ENCODE assay signal across 17 mouse cellular contexts in genomic region chr4:144974458-144974857, GRCm38 (mm10).
"Had no signal": no experiment of that assay in that cellular context is flagged by ENCODE, and none has a peak within 500 bp of the region (broad histone marks: within the 10 kb centered on the region; RNA-seq: fewer than 3 reads in every experiment).

No protein-coding gene starts in this region.

- H3K27ac ChIP-seq: layer of hippocampus, adult 2 months; limb, embryonic 10.5 days; liver, embryonic 12.5 days; midbrain, embryonic 12.5 days; neural tube, embryonic 13.5 days had no signal

- H3K4me2 ChIP-seq: liver, embryonic 12.5 days; midbrain, embryonic 12.5 days; neural tube, embryonic 13.5 days had no signal

- H3K4me1 ChIP-seq: liver, embryonic 12.5 days; midbrain, embryonic 12.5 days had no signal

- H3K27me3 ChIP-seq: liver, embryonic 12.5 days; midbrain, embryonic 12.5 days; neural tube, embryonic 13.5 days had no signal

- H3K9ac ChIP-seq: liver, embryonic 12.5 days; midbrain, embryonic 12.5 days; neural tube, embryonic 13.5 days had no signal

- H3K9me3 ChIP-seq: limb, embryonic 10.5 days; liver, embryonic 12.5 days; midbrain, embryonic 12.5 days; neural tube, embryonic 13.5 days had no signal

- H3K4me3 ChIP-seq: layer of hippocampus, adult 2 months; limb, embryonic 10.5 days; liver, embryonic 12.5 days; midbrain, embryonic 12.5 days; neural tube, embryonic 13.5 days had no signal

- ATAC-seq: liver, embryonic 12.5 days; lung, postnatal 0 days; midbrain, embryonic 16.5 days had no signal

- H3K36me3 ChIP-seq: midbrain, embryonic 12.5 days had no signal

- DNase-seq: kidney, adult 11 months; kidney, adult 9 months; kidney, postnatal 25 days; lung, adult 2 months; lung, postnatal 36 days; retina, postnatal 1 day; right cerebral cortex, postnatal 4 days; spleen, adult 18-20 months; thymus, adult 18-20 months; thymus, postnatal 36 days had no signal
